Mouse (Mus musculus): Measurements from ENCODE around the gene Git1. TPM values are rescaled to one million over a fixed set of nuclear protein-coding genes. Genes with fewer than 3 reads are reported as not detected.
"Not testable (repeated sequence)": the region's sequence is repeated elsewhere in the genome, so short reads cannot be mapped to it uniquely, and the experiment has no call there.

Git1 gene
- polyA plus RNA-seq, 1 experiment from 2014 or later = 13.6 TPM

DNA sequence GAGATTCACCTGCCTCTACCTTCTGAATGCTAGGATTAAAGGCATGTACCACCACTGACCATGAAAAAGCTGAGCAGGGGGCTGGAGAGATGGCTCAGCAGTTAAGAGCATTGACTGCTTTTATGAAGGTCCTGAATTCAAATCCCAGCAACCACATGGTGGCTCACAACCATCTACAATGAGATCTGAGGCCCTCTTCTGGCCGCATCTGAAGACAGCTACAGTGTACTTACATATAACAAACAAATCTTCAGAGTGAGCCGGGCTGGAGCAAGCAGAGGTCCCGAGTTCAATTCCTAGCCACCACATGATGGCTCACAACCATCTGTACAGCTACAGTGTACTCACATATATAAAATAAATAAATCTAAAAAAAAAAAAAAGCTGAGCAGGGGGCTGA, 35.1 kb downstream of the Git1 start:
- not testable (repeated sequence) for H3K27me3 ChIP-seq (ENCODE audit: control insufficient read depth, insufficient read depth, low read length); H3K9ac ChIP-seq (ENCODE audit: low read length); H3K4me3 ChIP-seq (ENCODE audit: control insufficient read depth in 1 of 2, insufficient read depth in 1 of 2, low read depth in 1 of 2, low read length in 2 of 2); H3K4me2 ChIP-seq (ENCODE audit: low read length); ATAC-seq (ENCODE audit: insufficient number of reproducible peaks, insufficient read depth, low FRiP score, low read depth); H3K9me3 ChIP-seq (ENCODE audit: control insufficient read depth, low read length); H3K4me1 ChIP-seq (ENCODE audit: control insufficient read depth in 2 of 2, insufficient read depth in 2 of 2, low read length in 2 of 2); H3K27ac ChIP-seq (replicated peaks in 1 of 2; ENCODE audit: control insufficient read depth in 1 of 2, insufficient read depth in 1 of 2, low read depth in 2 of 2, low read length in 2 of 2)
- H3K36me3 ChIP-seq (ENCODE audit: control insufficient read depth, insufficient read depth, low read length) = peaks cover 22% of the 10 kb centered on the region
- 84% methylated on average over 3 of the region's 3 CpGs for WGBS

- H3K36me3 ChIP-seq (ENCODE audit: control insufficient read depth, insufficient read depth, low read length) = peaks cover 31% of the 10 kb centered on the region
- WGBS = 67% methylated on average over 3 of the region's 3 CpGs
- no peak overlapping the region for H3K9ac ChIP-seq (ENCODE audit: low read length)
- no peak overlapping the region for H3K4me3 ChIP-seq (ENCODE audit: control insufficient read depth in 1 of 2, insufficient read depth in 1 of 2, low read depth in 1 of 2, low read length in 2 of 2)
- no peak for ATAC-seq (ENCODE audit: insufficient number of reproducible peaks, insufficient read depth, low FRiP score, low read depth)
- no peaks in the 10 kb centered on the region for H3K27me3 ChIP-seq (ENCODE audit: control insufficient read depth, insufficient read depth, low read length)
- no peak overlapping the region for H3K4me2 ChIP-seq (ENCODE audit: low read length)
- H3K4me1 ChIP-seq (ENCODE audit: control insufficient read depth in 2 of 2, insufficient read depth in 2 of 2, low read length in 2 of 2) = no peaks in the 10 kb centered on the region
- H3K27ac ChIP-seq (replicated peaks in 1 of 2; ENCODE audit: control insufficient read depth in 1 of 2, insufficient read depth in 1 of 2, low read depth in 2 of 2, low read length in 2 of 2) = no peak overlapping the region
- no peaks in the 10 kb centered on the region for H3K9me3 ChIP-seq (ENCODE audit: control insufficient read depth, low read length)
These were observed 36.3 kb downstream of the Git1 start for GRCm38 (mm10) chr11:77529644-77530043.

DNA sequence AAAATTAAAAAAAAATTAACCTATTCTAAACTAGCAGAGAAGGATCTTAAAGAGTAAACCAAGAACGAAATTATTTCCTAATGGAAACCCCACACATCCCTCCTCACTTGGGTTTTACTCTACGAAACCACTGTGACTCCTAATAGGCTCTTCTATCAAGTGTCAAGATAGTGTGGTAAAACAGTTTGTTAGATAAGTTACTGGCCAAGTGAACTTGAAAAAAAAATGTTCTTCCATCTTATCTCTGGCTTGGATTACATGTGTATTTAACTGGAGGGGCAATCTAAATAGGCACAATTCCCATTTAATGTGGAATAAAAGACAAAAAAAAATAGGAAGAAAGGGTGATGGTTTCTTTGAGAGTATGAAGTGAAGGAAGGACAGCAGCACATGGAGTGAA, 37.5 kb downstream of the Git1 start:
- ATAC-seq (ENCODE audit: insufficient number of reproducible peaks, insufficient read depth, low FRiP score, low read depth) = no peak
- 71% methylated on average over 2 of the region's 2 CpGs for WGBS

GRCm38 (mm10) chr11:77532202-77532846, 39.0 kb downstream of the Git1 start:
- H3K27me3 ChIP-seq (ENCODE audit: control insufficient read depth, insufficient read depth, low read length) = no peaks in the 10 kb centered on the region
- no peak overlapping the region for H3K9ac ChIP-seq (ENCODE audit: low read length)
- H3K4me1 ChIP-seq (ENCODE audit: control insufficient read depth in 2 of 2, insufficient read depth in 2 of 2, low read length in 2 of 2) = no peaks in the 10 kb centered on the region
- no peak overlapping the region for H3K4me3 ChIP-seq (ENCODE audit: control insufficient read depth in 1 of 2, insufficient read depth in 1 of 2, low read depth in 1 of 2, low read length in 2 of 2)
- no peak for ATAC-seq (ENCODE audit: insufficient number of reproducible peaks, insufficient read depth, low FRiP score, low read depth)
- H3K36me3 ChIP-seq (ENCODE audit: control insufficient read depth, insufficient read depth, low read length) = peaks cover 55% of the 10 kb centered on the region
- no peaks in the 10 kb centered on the region for H3K9me3 ChIP-seq (ENCODE audit: control insufficient read depth, low read length)
- WGBS = 88% methylated on average over 4 of the region's 4 CpGs
- no peak overlapping the region for H3K27ac ChIP-seq (replicated peaks in 1 of 2; ENCODE audit: control insufficient read depth in 1 of 2, insufficient read depth in 1 of 2, low read depth in 2 of 2, low read length in 2 of 2)
- no peak overlapping the region for H3K4me2 ChIP-seq (ENCODE audit: low read length)

More for the DNA sequence above, 37.5 kb downstream of the Git1 start:
- no peak overlapping the region for H3K4me3 ChIP-seq (ENCODE audit: control insufficient read depth in 1 of 2, insufficient read depth in 1 of 2, low read depth in 1 of 2, low read length in 2 of 2)
- no peak overlapping the region for H3K4me2 ChIP-seq (ENCODE audit: low read length)
- H3K9ac ChIP-seq (ENCODE audit: low read length) = no peak overlapping the region
- H3K27me3 ChIP-seq (ENCODE audit: control insufficient read depth, insufficient read depth, low read length) = no peaks in the 10 kb centered on the region
- H3K4me1 ChIP-seq (ENCODE audit: control insufficient read depth in 2 of 2, insufficient read depth in 2 of 2, low read length in 2 of 2) = no peaks in the 10 kb centered on the region
- no peaks in the 10 kb centered on the region for H3K9me3 ChIP-seq (ENCODE audit: control insufficient read depth, low read length)
- H3K36me3 ChIP-seq (ENCODE audit: control insufficient read depth, insufficient read depth, low read length) = peaks cover 40% of the 10 kb centered on the region
- H3K27ac ChIP-seq (replicated peaks in 1 of 2; ENCODE audit: control insufficient read depth in 1 of 2, insufficient read depth in 1 of 2, low read depth in 2 of 2, low read length in 2 of 2) = no peak overlapping the region

GRCm38 (mm10) chr11:77545261-77545660, 51.9 kb downstream of the Git1 start:
- Histone ChIP-seq H3K4me1 (ENCODE audit: control insufficient read depth in 2 of 2, insufficient read depth in 2 of 2, low read length in 2 of 2) (no peaks in the 10 kb centered on the region), H3K36me3 (ENCODE audit: control insufficient read depth, insufficient read depth, low read length) (peaks cover 89% of the 10 kb centered on the region), H3K4me2 (ENCODE audit: low read length) (no peak overlapping the region), H3K27ac (replicated peaks in 1 of 2; ENCODE audit: control insufficient read depth in 1 of 2, insufficient read depth in 1 of 2, low read depth in 2 of 2, low read length in 2 of 2) (no peak overlapping the region), H3K4me3 (ENCODE audit: control insufficient read depth in 1 of 2, insufficient read depth in 1 of 2, low read depth in 1 of 2, low read length in 2 of 2) (no peak overlapping the region), H3K9ac (ENCODE audit: low read length) (no peak overlapping the region), H3K27me3 (ENCODE audit: control insufficient read depth, insufficient read depth, low read length) (no peaks in the 10 kb centered on the region), H3K9me3 (ENCODE audit: control insufficient read depth, low read length) (no peaks in the 10 kb centered on the region)
- WGBS = 96% methylated on average over 7 of the region's 7 CpGs
- no peak for ATAC-seq (ENCODE audit: insufficient number of reproducible peaks, insufficient read depth, low FRiP score, low read depth)

Other genes with a start within 250 kb of the Git1 start
- 55.5 and 59.6 TPM in 2 replicates for gene Coro6, start 31.2 kb upstream of the Git1 start, polyA plus RNA-seq (2014; fragmentation: Nextera tagmentation; extraction: Ambion mirVana)
- 5.1 and 5.2 TPM in 2 replicates for gene Ankrd13b, start 3.9 kb upstream of the Git1 start, polyA plus RNA-seq (2014; fragmentation: Nextera tagmentation; extraction: Ambion mirVana)
- 1.6 and 1.8 TPM in 2 replicates for gene Abhd15, start 21.6 kb downstream of the Git1 start, polyA plus RNA-seq (2014; fragmentation: Nextera tagmentation; extraction: Ambion mirVana)
- gene Trp53i13, start 22.4 kb downstream of the Git1 start, polyA plus RNA-seq (2014; fragmentation: Nextera tagmentation; extraction: Ambion mirVana) = 28.7 and 30.0 TPM in 2 replicates
- gene Gm10392, start 25.6 kb downstream of the Git1 start, polyA plus RNA-seq (2014; fragmentation: Nextera tagmentation; extraction: Ambion mirVana) = not detected in 2 replicates
- gene Taok1, start 114.3 kb downstream of the Git1 start, polyA plus RNA-seq (2014; fragmentation: Nextera tagmentation; extraction: Ambion mirVana) = 20.4 and 20.8 TPM in 2 replicates
- 4.7 and 5.4 TPM in 2 replicates for gene Nufip2, start 192.6 kb downstream of the Git1 start, polyA plus RNA-seq (2014; fragmentation: Nextera tagmentation; extraction: Ambion mirVana)
- not detected in 2 replicates for gene Cryba1, start 231.7 kb downstream of the Git1 start, polyA plus RNA-seq (2014; fragmentation: Nextera tagmentation; extraction: Ambion mirVana)

Data from heart, embryonic 14.5 days (tissue).